In genomic region chr5:144447226-144447616, GRCm38 (mm10) we compare ENCODE assay signal across 17 mouse cellular contexts.
"Had no signal": no experiment of that assay in that cellular context is flagged by ENCODE, and none has a peak within 500 bp of the region (broad histone marks: within the 10 kb centered on the region; RNA-seq: fewer than 3 reads in every experiment).

No protein-coding gene starts in this region.

- H3K4me1 ChIP-seq: limb, embryonic 12.5 days; limb, embryonic 15.5 days; liver, embryonic 15.5 days; neural tube, embryonic 12.5 days had no signal

- ATAC-seq: hindbrain, postnatal 0 days; inflammation-experienced regulatory T-cells, adult 6 months had no signal

- H3K4me2 ChIP-seq: hindbrain, embryonic 14.5 days; limb, embryonic 12.5 days; limb, embryonic 15.5 days; liver, embryonic 11.5 days; liver, embryonic 15.5 days; midbrain, embryonic 11.5 days; neural tube, embryonic 12.5 days had no signal

- H3K4me3 ChIP-seq: limb, embryonic 12.5 days; limb, embryonic 15.5 days; liver, embryonic 15.5 days; neural tube, embryonic 12.5 days had no signal

- H3K9ac ChIP-seq: hindbrain, embryonic 14.5 days; limb, embryonic 12.5 days; limb, embryonic 15.5 days; liver, embryonic 15.5 days; neural tube, embryonic 12.5 days had no signal

- DNase-seq: kidney, adult 18-20 months; kidney, adult 9 months; kidney, postnatal 25 days; left cerebral cortex, postnatal 4 days; lung, adult 2 months; lung, postnatal 10 days; lung, postnatal 36 days; thymus, postnatal 25 days had no signal

- H3K27ac ChIP-seq: hindbrain, embryonic 14.5 days; hindbrain, postnatal 0 days; limb, embryonic 12.5 days; limb, embryonic 15.5 days; liver, embryonic 15.5 days; neural tube, embryonic 12.5 days had no signal

- H3K36me3 ChIP-seq: limb, embryonic 12.5 days; limb, embryonic 15.5 days; liver, embryonic 15.5 days; neural tube, embryonic 12.5 days had no signal

- H3K9me3 ChIP-seq: limb, embryonic 15.5 days; liver, embryonic 15.5 days; neural tube, embryonic 12.5 days had no signal

- H3K27me3 ChIP-seq: limb, embryonic 12.5 days; limb, embryonic 15.5 days; liver, embryonic 15.5 days; neural tube, embryonic 12.5 days had no signal
